Mouse (Mus musculus) lung, embryonic 16.5 days (tissue): ENCODE results near the gene Tox2. TPM values are rescaled to one million over a fixed set of nuclear protein-coding genes. Genes with fewer than 3 reads are reported as not detected.

Experiments
- ATAC-seq: fragments of 200-750 bp; cut with Nextera tagmentation; 2 replicates; pipeline ENCODE4 v1.8.0; 2017; ENCODE audit warnings: low read depth, mild to moderate bottlenecking, moderate library complexity
- H3K27ac ChIP-seq: fragments of 300-500 bp; sonication (generic); 2 replicates; pipeline ENCODE4 v1.5.1; 2014; ENCODE audit warnings: mild to moderate bottlenecking, control low read depth, low read length
- H3K27me3 ChIP-seq: fragments of 300-500 bp; sonication (generic); 2 replicates; pipeline ENCODE4 v1.6.1; 2014; ENCODE audit warnings: low read depth, low read length, mixed read lengths; ENCODE audit not compliant: control insufficient read depth, insufficient read depth
- H3K36me3 ChIP-seq: fragments of 300-500 bp; sonication (generic); 2 replicates; pipeline ENCODE4 v1.6.1; 2014; ENCODE audit warnings: low read length; ENCODE audit not compliant: control insufficient read depth, insufficient read depth
- H3K4me1 ChIP-seq: fragments of 300-500 bp; sonication (generic); replicated peaks from 2 replicates; pipeline ENCODE4 v1.6.1; 2014; ENCODE audit warnings: low read length, mixed read lengths; ENCODE audit not compliant: control insufficient read depth, insufficient read depth
- H3K4me2 ChIP-seq: fragments of 300-500 bp; sonication (generic); 2 replicates; pipeline ENCODE4 v1.6.1; 2014; ENCODE audit warnings: low read depth, low read length, control low read depth
- H3K4me3 ChIP-seq: fragments of 300-500 bp; sonication (generic); 2 replicates; pipeline ENCODE4 v1.5.1; 2014; ENCODE audit warnings: mild to moderate bottlenecking, low read length, control low read depth
- H3K9ac ChIP-seq: fragments of 300-500 bp; sonication (generic); 2 replicates; pipeline ENCODE4 v1.6.1; 2014; ENCODE audit warnings: low read length, control low read depth
- H3K9me3 ChIP-seq: fragments of 300-500 bp; sonication (generic); 2 replicates; pipeline ENCODE4 v1.6.1; 2016; ENCODE audit warnings: low read length; ENCODE audit not compliant: control insufficient read depth
- WGBS: fragments of 180-500 bp; shearing (Covaris S2); extraction: QIAGEN DNeasy Blood & Tissue Kit; methylation state at CpG from one replicate; pipeline ENCODE4 v1.1.7; 2014; 5-methylcytosine and 5-hydroxymethylcytosine counted together
- polyA plus RNA-seq: library from polyadenylated mRNA; unstranded; fragments of >200 nt; fragmentation: Nextera tagmentation; extraction: Ambion mirVana; gene quantifications from 2 replicates; pipeline ENCODE4 v1.2.1, GENCODE M21; 2015

Tox2 gene
- polyA plus RNA-seq, 1 experiment from 2014 or later = 5.3 TPM

DNA sequence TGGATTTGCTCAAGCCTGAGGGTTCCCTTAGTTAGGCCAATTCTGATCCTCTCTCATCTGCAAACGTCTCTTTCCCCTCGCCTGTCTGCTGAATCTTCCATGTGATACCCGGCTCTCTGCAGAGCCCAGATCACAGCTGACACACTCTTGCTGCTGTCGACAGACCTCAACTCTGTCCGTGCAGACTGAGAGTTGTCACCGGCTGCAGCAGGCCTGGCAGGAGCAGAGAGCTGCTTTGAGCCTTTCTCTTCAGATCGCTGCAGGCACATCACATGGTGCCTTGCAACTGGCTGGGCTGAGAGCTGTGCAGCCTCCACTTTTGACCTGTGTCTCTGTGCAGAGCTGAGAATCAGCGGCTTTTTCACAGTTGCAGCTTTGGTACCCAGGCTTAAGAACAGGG is 37.0 kb downstream of the Tox2 start:
- H3K27ac ChIP-seq = no peak overlapping the region
- H3K4me1 ChIP-seq = peaks cover 23% of the 10 kb centered on the region
- H3K4me2 ChIP-seq = no peak overlapping the region
- no peaks in the 10 kb centered on the region for H3K9me3 ChIP-seq
- no peak overlapping the region for H3K9ac ChIP-seq
- WGBS = 52% methylated on average over 8 of the region's 8 CpGs
- no peak for ATAC-seq
- H3K4me3 ChIP-seq = no peak overlapping the region
- no peaks in the 10 kb centered on the region for H3K36me3 ChIP-seq
- no peaks in the 10 kb centered on the region for H3K27me3 ChIP-seq

DNA sequence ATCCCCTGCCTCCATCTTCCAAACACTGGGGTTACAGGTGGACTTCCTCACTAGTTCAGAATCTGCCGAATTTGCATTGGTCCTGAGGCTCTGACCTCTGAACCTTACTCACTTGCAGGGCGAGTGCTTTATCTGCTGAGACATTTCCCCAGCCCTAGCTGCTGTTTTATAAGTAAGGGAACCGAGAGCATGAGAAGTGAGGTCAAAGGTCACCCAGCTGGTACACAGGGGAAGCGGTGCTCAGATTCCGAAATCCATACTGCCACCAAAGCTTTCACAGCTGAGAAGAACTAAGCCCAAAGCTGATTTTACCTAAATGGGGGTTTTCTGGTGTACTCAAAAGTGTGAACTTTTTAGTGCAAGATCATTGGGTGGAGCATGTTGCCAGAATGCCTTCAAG is 38.9 kb downstream of the Tox2 start:
- no peak overlapping the region for H3K4me3 ChIP-seq
- no peak overlapping the region for H3K4me2 ChIP-seq
- H3K27me3 ChIP-seq = no peaks in the 10 kb centered on the region
- H3K9ac ChIP-seq = no peak overlapping the region
- H3K4me1 ChIP-seq = peaks cover 12% of the 10 kb centered on the region
- no peak overlapping the region for H3K27ac ChIP-seq
- no peaks in the 10 kb centered on the region for H3K9me3 ChIP-seq
- ATAC-seq = no peak
- H3K36me3 ChIP-seq = no peaks in the 10 kb centered on the region
- 28% methylated on average over 5 of the region's 5 CpGs for WGBS

DNA sequence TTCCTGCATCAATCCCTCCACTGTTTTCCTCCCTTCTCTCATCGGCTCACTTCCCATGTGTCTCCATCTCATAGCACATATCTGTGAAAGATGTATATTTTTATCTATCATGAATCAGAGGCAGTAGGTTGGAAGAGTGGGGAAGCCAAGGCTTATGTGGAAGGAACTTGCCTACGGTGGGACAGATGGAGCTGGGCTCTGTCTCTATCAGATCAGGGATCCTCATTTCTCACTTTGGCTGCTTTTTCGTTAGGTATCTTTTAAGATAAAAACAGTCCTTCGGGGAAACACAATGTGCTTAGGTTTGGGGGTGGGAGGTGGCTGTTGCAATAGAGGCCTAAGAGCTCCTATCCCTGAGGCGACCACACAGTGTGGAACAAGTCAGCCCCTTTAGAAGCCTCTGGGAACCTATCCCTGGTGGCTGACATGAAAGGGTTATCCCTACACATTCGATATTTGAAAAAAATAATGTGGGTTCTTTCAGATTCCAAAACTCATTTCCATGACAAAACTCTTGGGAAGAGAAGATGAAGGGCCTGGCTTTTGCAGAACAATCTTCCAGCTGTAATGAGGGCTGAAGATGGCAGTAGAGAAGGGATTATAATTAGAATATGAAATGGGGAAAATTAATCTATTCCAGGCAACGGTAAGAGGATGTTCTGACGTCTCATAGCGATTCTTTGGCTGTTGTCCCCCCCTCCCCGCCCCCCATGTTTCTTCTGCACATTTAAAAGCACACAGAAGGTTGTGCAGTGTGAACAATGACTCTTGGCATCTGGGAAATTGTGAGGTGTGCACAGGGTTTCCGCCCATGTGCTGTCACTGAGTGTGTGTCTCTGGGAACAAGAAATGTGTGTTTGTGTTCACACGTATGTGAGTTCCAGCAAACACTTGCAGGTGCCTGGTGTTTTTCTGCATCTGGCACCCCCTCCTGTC is 41.3 kb downstream of the Tox2 start:
- Histone ChIP-seq H3K4me1 (no peaks in the 10 kb centered on the region), H3K4me3 (no peak overlapping the region), H3K9ac (no peak overlapping the region), H3K36me3 (no peaks in the 10 kb centered on the region), H3K27ac (no peak overlapping the region), H3K27me3 (no peaks in the 10 kb centered on the region), H3K4me2 (no peak overlapping the region), H3K9me3 (no peaks in the 10 kb centered on the region)
- no peak for ATAC-seq
- 74% methylated on average over 12 of the region's 12 CpGs for WGBS

DNA sequence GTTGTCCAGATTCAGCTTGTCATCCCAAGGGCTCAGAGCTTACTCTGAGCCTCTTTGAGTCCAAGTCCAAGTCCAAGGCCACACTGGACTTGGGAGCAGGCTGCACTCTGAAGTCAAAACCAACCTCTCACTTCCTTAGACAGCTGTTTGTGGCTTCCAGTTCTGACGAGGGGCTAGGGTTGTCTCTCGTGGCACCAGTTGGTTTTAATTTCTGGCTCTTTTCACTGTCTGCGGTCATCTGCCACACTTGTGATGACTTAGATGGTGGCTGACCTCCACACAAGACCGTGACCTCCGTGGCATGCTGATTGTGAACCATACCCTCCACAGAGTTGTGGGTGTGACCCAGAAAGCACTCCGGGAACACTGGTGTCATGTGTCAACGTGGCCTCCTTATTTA is 46.0 kb downstream of the Tox2 start:
- Histone ChIP-seq H3K4me1 (0 out of 2 replicates have a peak, but pooled peaks cover 2% of the 10 kb centered on the region), H3K9me3 (no peaks in the 10 kb centered on the region), H3K4me3 (no peak overlapping the region), H3K36me3 (no peaks in the 10 kb centered on the region), H3K27ac (no peak overlapping the region), H3K9ac (no peak overlapping the region), H3K4me2 (no peak overlapping the region), H3K27me3 (no peaks in the 10 kb centered on the region)
- WGBS = 64% methylated on average over 7 of the region's 7 CpGs
- ATAC-seq = no peak

GRCm38 (mm10) chr2:163252645-163253044 is 49.7 kb downstream of the Tox2 start:
- Histone ChIP-seq H3K9ac (no peak overlapping the region), H3K27ac (no peak overlapping the region), H3K36me3 (no peaks in the 10 kb centered on the region), H3K27me3 (no peaks in the 10 kb centered on the region), H3K4me3 (no peak overlapping the region), H3K4me2 (no peak overlapping the region), H3K9me3 (no peaks in the 10 kb centered on the region), H3K4me1 (peaks cover 9% of the 10 kb centered on the region; the same call in 1 of the 2 replicates)
- 93% methylated on average over 2 of the region's 2 CpGs for WGBS
- ATAC-seq = no peak

DNA sequence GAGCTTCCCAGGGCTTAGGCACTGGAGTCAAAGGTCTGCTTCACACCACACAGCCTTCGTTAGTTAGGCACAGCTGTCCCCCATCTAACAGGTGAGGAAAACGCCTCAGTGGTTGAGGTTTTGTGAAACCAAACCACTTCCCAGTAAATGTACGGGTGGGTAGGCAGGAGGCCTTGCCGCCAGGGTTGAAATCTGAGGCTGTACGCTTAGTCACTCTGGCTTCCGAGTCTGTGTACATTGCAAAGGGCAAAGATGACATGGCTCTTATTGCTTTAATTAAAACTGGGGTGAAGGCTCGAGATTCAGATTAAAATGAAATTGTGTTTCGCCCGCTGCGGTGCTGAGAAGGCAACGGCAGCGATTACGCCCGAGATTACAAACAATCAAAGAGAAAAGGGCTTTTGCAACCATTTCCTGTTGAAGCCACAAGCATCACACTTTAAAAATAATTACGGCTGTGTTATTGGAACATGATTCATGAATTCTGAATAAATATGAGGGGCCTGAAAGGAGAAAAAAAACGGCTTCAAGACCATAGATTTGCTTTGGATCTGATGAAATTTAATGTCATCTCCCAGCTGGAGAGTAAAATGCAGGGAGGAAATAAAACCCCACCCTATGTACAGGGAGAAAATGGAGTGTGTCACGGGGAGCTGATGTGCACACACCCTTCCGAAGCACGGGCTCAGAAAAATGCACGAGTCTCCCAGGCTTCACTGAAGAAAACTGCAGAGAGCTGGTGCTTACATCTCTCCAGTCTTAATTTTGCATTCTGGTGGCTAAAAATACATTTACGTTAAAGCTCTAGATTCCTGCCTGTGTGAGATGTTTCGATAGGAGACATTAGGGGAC is 50.5 kb downstream of the Tox2 start:
- Histone ChIP-seq H3K4me1 (peaks cover 9% of the 10 kb centered on the region; the same call in 1 of the 2 replicates), H3K9ac (no peak overlapping the region), H3K27me3 (no peaks in the 10 kb centered on the region), H3K4me2 (0 out of 2 replicates have a peak overlapping the region, but pooled peaks have one; percentile 6), H3K9me3 (no peaks in the 10 kb centered on the region), H3K36me3 (no peaks in the 10 kb centered on the region), H3K4me3 (no peak overlapping the region), H3K27ac (0 out of 2 replicates have a peak overlapping the region, but pooled peaks have one; percentile 12)
- no peak for ATAC-seq
- WGBS = 60% methylated on average over 22 of the region's 22 CpGs

DNA sequence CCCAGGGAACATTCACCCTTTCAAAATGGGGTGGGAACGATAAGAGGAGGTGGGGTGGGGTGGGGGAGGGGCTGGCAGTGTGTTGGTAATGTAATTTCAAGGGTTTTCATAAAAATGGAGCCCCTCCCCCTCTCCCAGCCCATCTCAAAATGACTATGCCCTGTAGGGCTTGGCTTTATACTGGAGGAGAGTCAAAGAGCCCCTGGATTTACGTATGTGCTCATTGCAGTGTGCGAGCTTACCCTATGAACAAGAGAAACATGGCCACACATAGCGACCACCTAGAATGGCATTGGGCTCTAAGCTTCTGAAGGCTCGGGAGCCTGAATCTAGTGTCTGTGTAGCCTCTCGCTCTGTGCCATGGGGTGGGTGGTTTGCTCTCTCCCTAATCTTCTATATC is 51.3 kb downstream of the Tox2 start:
- no peaks in the 10 kb centered on the region for H3K27me3 ChIP-seq
- WGBS = 87% methylated on average over 6 of the region's 6 CpGs
- ATAC-seq = no peak
- no peak overlapping the region for H3K4me3 ChIP-seq
- H3K27ac ChIP-seq = no peak overlapping the region
- no peak overlapping the region for H3K9ac ChIP-seq
- H3K9me3 ChIP-seq = no peaks in the 10 kb centered on the region
- H3K36me3 ChIP-seq = no peaks in the 10 kb centered on the region
- H3K4me1 ChIP-seq = peaks cover 9% of the 10 kb centered on the region; the same call in 1 of the 2 replicates
- H3K4me2 ChIP-seq = no peak overlapping the region

DNA sequence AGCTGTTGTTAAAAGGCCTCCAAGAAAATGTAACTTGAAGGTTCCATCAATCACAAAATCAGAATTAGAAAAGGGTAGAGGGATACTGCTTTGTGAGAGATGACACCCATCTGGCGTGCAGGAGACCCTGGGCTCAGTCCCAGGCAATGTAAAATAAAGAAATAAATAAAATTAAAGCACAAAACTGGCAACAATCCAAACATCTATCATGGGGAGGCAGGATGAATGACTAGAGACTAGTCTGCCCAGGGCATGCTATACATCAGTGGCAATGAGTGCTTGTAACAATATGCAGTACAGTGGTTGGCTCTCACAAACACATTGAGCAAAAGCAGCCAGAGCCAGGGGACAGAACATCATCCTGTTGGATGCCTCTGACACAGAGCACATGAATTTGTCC is 53.8 kb downstream of the Tox2 start:
- Histone ChIP-seq H3K9me3 (no peaks in the 10 kb centered on the region), H3K27me3 (no peaks in the 10 kb centered on the region), H3K36me3 (no peaks in the 10 kb centered on the region), H3K4me2 (no peak overlapping the region), H3K27ac (no peak overlapping the region), H3K4me1 (peaks cover 9% of the 10 kb centered on the region; the same call in 1 of the 2 replicates), H3K9ac (no peak overlapping the region), H3K4me3 (no peak overlapping the region)
- WGBS = 33% methylated on average over 1 of the region's 1 CpGs
- ATAC-seq = peak; percentile 88
